24 mouse cellular contexts compared by ENCODE assay signal in the genomic region with DNA sequence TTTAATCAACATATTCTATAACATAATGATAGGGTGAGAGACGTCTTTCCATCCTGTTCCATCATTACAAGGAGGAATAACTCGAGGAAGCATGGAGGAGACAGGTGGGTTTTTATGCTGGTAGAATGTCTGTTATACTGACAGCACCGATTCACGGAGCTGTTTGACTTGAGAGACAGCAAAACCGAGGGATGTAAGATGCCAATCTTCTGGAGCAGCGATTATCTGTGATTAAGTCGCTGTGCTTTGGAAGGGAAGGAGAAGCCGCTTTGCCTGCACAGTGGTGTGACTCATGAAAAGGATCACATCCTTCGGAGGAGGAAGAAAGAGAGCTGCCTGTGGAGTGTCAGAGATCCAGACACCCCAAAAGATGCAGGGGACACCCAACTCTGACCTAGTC.
DNase-seq lines count a peak whose midpoint lies in the region; ATAC-seq lines count a peak whose summit lies in the region.
"Had no signal": no experiment of that assay in that cellular context is flagged by ENCODE, and none has a peak within 500 bp of the region (broad histone marks: within the 10 kb centered on the region; RNA-seq: fewer than 3 reads in every experiment).

No protein-coding gene starts in this region.

- H3K4me1 ChIP-seq in forebrain, embryonic 14.5 days (ENCODE audit: control insufficient read depth, insufficient read depth, low read length), result no peaks in the 10 kb centered on the region
- H3K4me1 ChIP-seq in forebrain, embryonic 11.5 days (replicated peaks; ENCODE audit: control insufficient read depth, insufficient read depth, low read length), result no peaks in the 10 kb centered on the region
- H3K4me1 ChIP-seq in forebrain, embryonic 16.5 days (replicated peaks; ENCODE audit: control insufficient read depth, insufficient read depth, low read length), result peaks cover 2% of the 10 kb centered on the region; the same call in 1 of the 2 replicates
- H3K4me1 ChIP-seq in forebrain, embryonic 12.5 days, result no peaks in the 10 kb centered on the region
- H3K4me1 ChIP-seq: embryonic facial prominence, embryonic 13.5 days; embryonic facial prominence, embryonic 15.5 days had no signal

- 72% methylated on average over 9 of the region's 9 CpGs for WGBS in forebrain, embryonic 14.5 days
- WGBS in forebrain, embryonic 11.5 days, result 83% methylated on average over 9 of the region's 9 CpGs
- WGBS in forebrain, embryonic 16.5 days, result 71% methylated on average over 9 of the region's 9 CpGs
- 80% methylated on average over 9 of the region's 9 CpGs for WGBS in forebrain, embryonic 12.5 days

- no peaks in the 10 kb centered on the region for H3K9me3 ChIP-seq in forebrain, embryonic 14.5 days (replicated peaks; ENCODE audit: control insufficient read depth, low read length)
- no peaks in the 10 kb centered on the region for H3K9me3 ChIP-seq in forebrain, embryonic 11.5 days (ENCODE audit: control insufficient read depth, low read length)
- H3K9me3 ChIP-seq in forebrain, embryonic 16.5 days (ENCODE audit: control insufficient read depth, low read length), result no peaks in the 10 kb centered on the region
- no peaks in the 10 kb centered on the region for H3K9me3 ChIP-seq in forebrain, embryonic 12.5 days
- H3K9me3 ChIP-seq: embryonic facial prominence, embryonic 13.5 days; embryonic facial prominence, embryonic 15.5 days had no signal

- no peaks in the 10 kb centered on the region for H3K27me3 ChIP-seq in forebrain, embryonic 14.5 days (replicated peaks; ENCODE audit: control insufficient read depth, insufficient read depth, low read length)
- H3K27me3 ChIP-seq in forebrain, embryonic 11.5 days (ENCODE audit: control insufficient read depth, insufficient read depth, low read length), result no peaks in the 10 kb centered on the region
- H3K27me3 ChIP-seq in forebrain, embryonic 16.5 days (replicated peaks; ENCODE audit: control insufficient read depth, insufficient read depth, low read length), result no peaks in the 10 kb centered on the region
- no peaks in the 10 kb centered on the region for H3K27me3 ChIP-seq in forebrain, embryonic 12.5 days
- H3K27me3 ChIP-seq: embryonic facial prominence, embryonic 13.5 days; embryonic facial prominence, embryonic 15.5 days had no signal

- no peak overlapping the region for H3K27ac ChIP-seq in forebrain, embryonic 14.5 days (ENCODE audit: low read depth, low read length)
- H3K27ac ChIP-seq in forebrain, embryonic 11.5 days (ENCODE audit: low read depth, low read length), result no peak overlapping the region
- no peak overlapping the region for H3K27ac ChIP-seq in forebrain, embryonic 16.5 days (ENCODE audit: low read length)
- H3K27ac ChIP-seq in forebrain, embryonic 12.5 days, result no peak overlapping the region
- H3K27ac ChIP-seq: embryonic facial prominence, embryonic 13.5 days; embryonic facial prominence, embryonic 15.5 days had no signal

- H3K4me2 ChIP-seq in forebrain, embryonic 14.5 days (ENCODE audit: low read length), result no peak overlapping the region
- H3K4me2 ChIP-seq in forebrain, embryonic 11.5 days (ENCODE audit: low read depth, low read length, severe bottlenecking), result no peak overlapping the region
- H3K4me2 ChIP-seq in forebrain, embryonic 16.5 days (ENCODE audit: low read length), result no peak overlapping the region
- H3K4me2 ChIP-seq in forebrain, embryonic 12.5 days, result no peak overlapping the region
- H3K4me2 ChIP-seq: embryonic facial prominence, embryonic 13.5 days; embryonic facial prominence, embryonic 15.5 days had no signal

- peak; percentile 36 for DNase-seq in forebrain, embryonic 14.5 days (ENCODE audit: low spot score)
- DNase-seq in forebrain, embryonic 11.5 days (ENCODE audit: low spot score), result no peak
- DNase-seq in brain, adult 2 months (ENCODE audit: low read depth, low spot score), result peak; percentile 69
- peak; percentile 30 for DNase-seq in brain, embryonic 18.5 days (ENCODE audit: low read depth, low spot score)
- DNase-seq: adrenal gland, adult 8-10 months; adrenal gland, postnatal 14 days; adrenal gland, postnatal 36 days; B cell, adult 2 months; cerebellum, adult 11 months; cerebellum, adult 18-20 months; cerebellum, adult 8-10 months; cerebellum, adult 9-11 months; cerebellum, postnatal 14 days; cerebellum, postnatal 36 days; embryo, embryonic 11 days had no signal

- no peak overlapping the region for H3K9ac ChIP-seq in forebrain, embryonic 14.5 days (ENCODE audit: low read length)
- no peak overlapping the region for H3K9ac ChIP-seq in forebrain, embryonic 11.5 days (ENCODE audit: low read length)
- H3K9ac ChIP-seq in forebrain, embryonic 16.5 days (replicated peaks; ENCODE audit: low read depth, low read length), result no peak overlapping the region
- H3K9ac ChIP-seq in forebrain, embryonic 12.5 days, result no peak overlapping the region
- H3K9ac ChIP-seq: embryonic facial prominence, embryonic 13.5 days; embryonic facial prominence, embryonic 15.5 days had no signal

- ATAC-seq in forebrain, embryonic 14.5 days, result no peak
- ATAC-seq in forebrain, embryonic 11.5 days (replicated peaks; ENCODE audit: low FRiP score), result no peak
- 0 out of 2 replicates have a peak, but pooled peaks have one; percentile 28 for ATAC-seq in forebrain, embryonic 16.5 days
- no peak for ATAC-seq in forebrain, embryonic 12.5 days (ENCODE audit: low FRiP score)
- ATAC-seq in erythroblast, adult 5-6 weeks (replicated peaks; ENCODE audit: low FRiP score, poor library complexity, severe bottlenecking), result no peak
- ATAC-seq: activated CD4-positive, CD25-positive, alpha-beta regulatory T cell, adult 4 months; CD4-positive, CD25-positive, alpha-beta regulatory T cell, adult 4 months; Patski had no signal

- H3K4me3 ChIP-seq in forebrain, embryonic 14.5 days (ENCODE audit: low read depth, low read length), result no peak overlapping the region
- H3K4me3 ChIP-seq in forebrain, embryonic 11.5 days (ENCODE audit: low read depth, low read length), result no peak overlapping the region
- no peak overlapping the region for H3K4me3 ChIP-seq in forebrain, embryonic 16.5 days (replicated peaks; ENCODE audit: low read length)
- no peak overlapping the region for H3K4me3 ChIP-seq in forebrain, embryonic 12.5 days (replicated peaks)
- H3K4me3 ChIP-seq: embryonic facial prominence, embryonic 13.5 days; embryonic facial prominence, embryonic 15.5 days had no signal

- no peaks in the 10 kb centered on the region for H3K36me3 ChIP-seq in forebrain, embryonic 14.5 days (ENCODE audit: control insufficient read depth, insufficient read depth, low read length)
- H3K36me3 ChIP-seq in forebrain, embryonic 11.5 days (ENCODE audit: control insufficient read depth, insufficient read depth, low read length), result no peaks in the 10 kb centered on the region
- H3K36me3 ChIP-seq in forebrain, embryonic 16.5 days (ENCODE audit: control insufficient read depth, insufficient read depth), result no peaks in the 10 kb centered on the region
- no peaks in the 10 kb centered on the region for H3K36me3 ChIP-seq in forebrain, embryonic 12.5 days (replicated peaks)
- H3K36me3 ChIP-seq: embryonic facial prominence, embryonic 13.5 days; embryonic facial prominence, embryonic 15.5 days; G1E had no signal
